Mouse (Mus musculus): Measurements from ENCODE around the gene Veph1. TPM values are rescaled to one million over a fixed set of nuclear protein-coding genes. Genes with fewer than 3 reads are reported as not detected.

The Veph1 gene
- total RNA-seq, 4 experiments from 2014 or later, result 0.05 to 0.19 (median 0.12) TPM

DNA sequence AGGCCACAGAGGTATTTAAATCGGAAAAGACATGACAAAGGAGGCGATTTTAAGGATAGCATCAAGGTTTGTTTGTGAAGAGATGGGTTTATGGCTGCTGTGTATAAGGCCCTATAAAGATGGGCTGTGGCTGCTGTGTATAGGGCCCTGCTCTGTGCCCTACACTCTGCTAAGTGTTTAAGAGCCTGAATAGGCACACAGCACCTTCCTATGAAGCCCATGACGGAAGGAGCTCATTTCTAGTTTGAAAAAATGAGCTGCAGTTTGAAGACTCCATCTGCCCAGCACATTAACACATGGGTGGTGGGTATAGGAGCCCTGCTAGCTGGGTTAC, 194.1 kb downstream of the Veph1 start:
- no peak for DNase-seq (ENCODE audit: low spot score in 2 of 2)

DNA sequence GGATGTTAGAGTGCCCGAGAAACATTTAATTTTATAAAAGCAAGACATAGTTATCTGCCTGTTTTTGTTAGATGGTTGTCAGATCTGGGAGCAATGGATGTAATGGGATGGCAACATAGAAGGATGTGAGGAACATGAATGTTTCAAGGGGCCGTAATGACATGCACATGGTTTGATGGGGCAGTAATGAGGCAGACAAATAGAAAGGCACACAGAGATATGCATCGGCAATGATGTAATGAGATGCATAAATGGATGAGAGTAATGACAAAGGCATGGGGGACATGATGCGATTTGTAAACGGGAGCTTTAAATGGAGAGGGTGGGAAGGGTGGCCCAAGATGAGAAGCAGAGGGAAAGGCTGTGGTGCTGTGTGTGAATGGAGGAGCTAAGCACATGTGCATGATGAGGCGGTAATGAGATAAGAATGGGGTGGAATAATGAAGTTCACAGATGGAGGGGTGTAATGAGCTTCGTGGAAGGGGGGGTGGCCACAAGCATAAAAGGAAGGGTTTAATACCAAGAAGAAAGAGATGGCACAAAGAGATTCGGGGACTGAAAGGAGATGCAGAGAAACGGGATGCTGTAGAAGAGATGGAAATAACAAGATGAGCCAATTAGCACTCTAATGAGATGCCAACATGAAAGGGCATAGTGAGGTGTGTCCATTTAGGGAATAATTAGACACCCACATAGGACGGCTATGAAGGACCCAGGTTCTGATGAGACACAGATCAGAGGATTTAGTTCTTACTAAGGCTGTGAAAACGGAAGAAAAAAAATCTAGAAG, 194.6 kb downstream of the Veph1 start:
- DNase-seq (ENCODE audit: low spot score in 2 of 2), result no peak

DNA sequence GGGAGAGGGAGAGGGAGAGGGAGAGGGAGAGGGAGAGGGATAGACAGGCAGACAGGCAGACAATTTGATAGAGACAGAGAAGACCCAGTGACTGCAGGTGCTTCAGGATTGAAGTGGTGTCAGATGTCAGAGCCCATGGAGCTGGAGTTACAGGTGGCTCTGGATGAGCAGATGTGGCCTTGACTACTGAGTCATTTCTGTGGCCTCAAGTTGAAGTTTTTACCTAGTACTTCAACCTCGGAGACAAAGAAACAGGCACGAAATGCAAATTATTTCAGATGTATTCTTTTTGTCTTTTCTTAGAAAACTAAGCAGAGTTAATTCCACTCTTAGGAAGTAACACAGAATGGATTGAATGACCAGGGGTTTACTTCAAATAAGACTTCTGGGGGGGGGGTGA, 195.6 kb downstream of the Veph1 start:
- DNase-seq (ENCODE audit: low spot score in 2 of 2), result no peak

DNA sequence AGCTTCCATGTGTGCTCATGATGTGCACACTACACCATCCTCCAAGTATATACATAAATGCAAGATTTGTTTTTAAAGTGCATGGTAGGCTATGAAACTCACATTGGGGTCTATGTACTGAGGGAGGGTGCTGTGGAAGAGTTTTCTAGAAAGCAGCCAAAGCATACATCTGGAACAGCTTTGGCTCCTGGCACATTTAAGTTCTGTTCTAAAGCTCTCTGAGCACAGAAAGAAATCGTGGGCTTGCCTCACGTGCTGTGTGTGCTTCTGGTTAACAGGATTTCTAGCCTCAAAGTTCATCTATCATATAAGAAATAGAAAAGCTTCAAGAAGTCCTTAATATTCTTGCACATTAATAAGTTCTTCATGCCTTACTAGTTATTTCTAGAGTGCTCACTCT, 204.9 kb downstream of the Veph1 start:
- DNase-seq (ENCODE audit: low spot score in 2 of 2), result no peak

DNA sequence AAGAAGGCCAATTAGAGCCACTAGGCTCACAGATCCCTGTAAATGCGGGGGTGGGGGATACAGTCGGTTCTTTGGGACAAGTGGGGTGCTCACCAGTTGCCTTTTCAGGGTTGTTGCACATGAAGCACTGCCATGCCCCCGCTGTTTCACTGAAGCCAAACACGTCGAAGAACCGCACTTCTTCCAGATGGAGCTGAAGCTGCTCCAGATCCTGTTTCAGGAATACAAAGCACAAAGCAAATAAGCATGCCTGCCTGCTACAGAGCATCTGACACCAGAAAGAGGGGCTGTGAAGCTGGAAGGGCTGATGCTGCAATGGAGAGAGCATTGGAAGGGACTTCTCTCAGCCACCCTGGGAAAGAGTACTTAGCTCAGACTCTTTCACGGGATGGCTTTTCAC, 209.0 kb downstream of the Veph1 start:
- no peak for DNase-seq (ENCODE audit: low spot score in 2 of 2)

DNA sequence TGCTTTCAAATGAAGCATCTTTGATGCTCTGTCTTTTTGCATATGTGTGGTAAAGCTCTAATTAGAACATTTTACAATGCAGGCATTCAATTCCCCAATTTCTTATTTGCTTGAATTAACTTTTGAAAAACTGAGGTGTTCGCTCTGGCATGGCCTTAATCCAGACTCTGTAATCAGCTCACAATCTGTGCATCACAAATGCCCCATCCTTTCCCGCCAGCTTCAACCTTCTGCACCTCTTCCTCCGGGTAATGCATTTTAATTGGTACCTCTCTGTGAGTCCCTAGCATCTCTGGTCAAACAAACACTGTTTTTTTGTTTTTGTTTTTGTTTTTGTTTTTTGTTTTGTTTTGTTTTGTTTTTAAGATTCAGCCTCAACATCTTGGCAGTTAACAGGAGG, 212.8 kb downstream of the Veph1 start:
- no peak for DNase-seq (ENCODE audit: low spot score in 2 of 2)

DNA sequence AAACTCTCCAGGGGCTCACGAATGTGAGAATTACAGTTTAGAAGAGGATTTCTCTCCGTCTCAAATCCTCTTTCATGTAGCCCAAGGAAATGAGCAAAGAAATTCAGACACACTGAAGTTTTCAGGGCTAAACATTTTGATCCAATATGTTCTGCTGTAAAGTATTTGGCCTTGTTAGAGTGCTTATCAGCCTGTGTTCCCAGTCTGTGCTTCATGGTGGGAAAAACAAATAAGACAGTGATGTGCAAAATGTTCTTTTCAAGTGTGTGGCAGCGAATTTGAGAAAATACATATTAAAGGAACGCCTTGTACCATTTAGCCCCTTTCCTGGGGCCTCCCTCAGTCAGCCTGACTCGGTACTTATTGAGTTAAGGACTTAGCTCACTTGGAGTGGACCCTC, 213.2 kb downstream of the Veph1 start:
- DNase-seq (ENCODE audit: low spot score in 2 of 2), result no peak

DNA sequence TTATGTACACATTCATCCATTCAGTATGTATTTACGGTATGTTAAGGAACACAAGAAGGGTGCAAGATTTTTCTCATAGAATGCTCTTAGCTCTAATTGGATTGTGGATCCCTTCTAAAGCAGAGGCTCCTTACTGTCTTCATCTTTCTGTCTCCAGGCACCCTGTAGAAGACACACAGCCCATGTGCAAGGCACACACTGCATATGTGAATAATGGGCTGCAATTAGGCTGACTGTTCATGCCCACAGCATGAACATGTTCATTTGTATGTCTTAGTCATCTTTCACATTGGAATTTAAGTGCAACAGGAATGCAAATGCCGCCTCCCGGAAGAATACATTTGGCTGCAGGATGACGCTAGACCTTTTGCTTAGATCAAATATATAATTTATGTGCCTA, 213.7 kb downstream of the Veph1 start:
- no peak for DNase-seq (ENCODE audit: low spot score in 2 of 2)

DNA sequence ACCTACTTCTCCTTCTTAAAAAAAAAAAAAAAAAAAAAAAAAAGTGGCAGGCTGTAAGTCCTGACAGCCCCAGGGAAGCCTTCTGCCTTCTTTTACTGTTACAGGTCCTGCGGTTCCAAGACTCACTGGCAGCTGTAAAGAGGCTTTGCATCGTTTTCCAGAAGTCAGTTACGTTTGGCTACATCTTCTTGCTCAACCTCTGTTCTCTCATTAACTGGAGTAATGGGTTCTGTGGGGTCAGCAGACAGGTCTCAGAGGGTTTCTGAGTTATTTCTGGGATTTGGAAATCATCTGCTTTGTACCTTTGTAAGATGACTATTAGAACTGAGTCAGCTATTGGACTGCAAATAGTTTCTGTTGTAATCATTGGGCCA, 215.3 kb downstream of the Veph1 start:
- no peak for DNase-seq (ENCODE audit: low spot score in 2 of 2)

DNA sequence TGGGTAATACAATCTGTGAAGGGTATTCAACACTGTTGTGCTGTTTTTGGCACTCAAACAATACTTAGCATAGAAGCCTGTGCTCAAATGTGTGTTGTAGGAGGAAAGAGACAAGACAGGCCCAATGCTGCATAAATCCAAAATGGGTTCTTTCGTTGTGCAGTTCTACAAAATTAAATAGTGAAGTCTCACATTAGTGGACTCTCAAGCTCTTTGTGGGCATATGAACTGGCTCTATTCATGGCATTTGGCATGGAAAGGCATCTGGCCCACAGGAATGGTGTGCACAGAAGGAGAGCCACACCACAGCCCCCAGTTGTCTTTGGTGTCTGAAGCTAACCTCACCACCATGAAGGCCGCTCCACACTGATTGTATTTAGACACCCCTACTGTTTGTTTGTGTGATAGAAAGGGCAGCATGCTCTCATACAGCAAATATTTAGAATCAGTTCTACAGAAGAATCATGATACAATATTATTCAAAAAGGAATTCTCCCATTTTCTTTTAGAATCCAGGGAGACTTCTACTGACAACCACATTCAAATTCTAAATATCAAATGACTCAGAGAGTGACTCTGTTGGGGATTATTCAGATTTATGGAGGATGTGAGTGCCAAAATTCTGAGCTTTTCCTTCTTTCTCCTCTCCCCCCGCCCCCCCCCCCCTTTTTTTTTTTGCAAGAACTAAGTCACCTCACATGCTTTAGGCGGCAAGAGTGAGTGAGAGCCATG, 215.8 kb downstream of the Veph1 start:
- no peak for DNase-seq (ENCODE audit: low spot score in 2 of 2)

DNA sequence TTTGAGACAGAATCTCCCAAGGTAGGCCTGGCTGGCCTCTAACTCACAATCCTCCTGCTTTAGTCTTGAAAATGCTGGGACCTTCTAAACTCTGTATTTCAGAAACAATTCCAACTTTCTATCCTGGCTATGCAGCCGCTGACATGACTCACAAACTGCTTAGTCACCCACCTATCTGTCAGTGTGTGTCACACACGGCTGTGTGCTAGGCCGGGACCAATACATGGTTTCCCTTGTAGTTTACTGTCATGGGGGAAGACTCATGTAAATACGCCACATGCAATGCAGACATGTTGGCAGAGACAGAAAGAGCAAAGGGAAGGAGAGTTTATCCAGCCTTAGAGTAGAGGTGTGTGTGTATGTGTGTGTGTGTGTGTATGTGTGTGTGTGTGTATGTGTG, 216.8 kb downstream of the Veph1 start:
- peak in 1 of 2 experiments; percentile 15 for DNase-seq (ENCODE audit: low spot score in 2 of 2)

DNA sequence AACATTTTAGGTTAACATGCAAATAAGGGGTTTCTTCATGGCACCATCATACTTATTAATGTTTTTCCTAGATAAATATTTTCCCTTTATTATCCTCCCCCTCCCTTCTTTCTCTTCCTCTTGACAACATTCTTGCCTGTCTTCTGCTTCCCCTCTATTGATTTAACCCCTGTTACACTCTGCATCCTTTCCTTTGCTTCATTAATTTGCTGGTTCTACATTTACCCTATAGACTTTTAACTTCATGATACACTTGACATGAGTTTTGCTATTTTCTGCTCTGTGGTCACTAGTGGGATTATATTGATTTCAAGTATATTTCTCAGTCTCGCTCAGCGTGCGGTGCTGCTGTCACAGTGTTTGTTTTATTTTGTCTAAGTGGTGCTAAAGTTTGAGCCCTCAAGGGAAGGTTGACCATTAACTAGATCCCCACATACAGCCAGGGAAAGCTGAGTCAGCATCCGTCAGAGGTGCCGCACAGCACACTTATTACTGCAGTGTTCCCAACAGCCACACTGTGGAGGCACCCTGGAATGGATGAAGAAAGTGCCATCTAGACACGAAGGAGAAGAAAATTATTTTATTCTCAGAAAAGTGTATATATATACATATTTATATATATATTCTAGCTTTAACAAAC, 217.6 kb downstream of the Veph1 start:
- no peak for DNase-seq (ENCODE audit: low spot score in 2 of 2)

DNA sequence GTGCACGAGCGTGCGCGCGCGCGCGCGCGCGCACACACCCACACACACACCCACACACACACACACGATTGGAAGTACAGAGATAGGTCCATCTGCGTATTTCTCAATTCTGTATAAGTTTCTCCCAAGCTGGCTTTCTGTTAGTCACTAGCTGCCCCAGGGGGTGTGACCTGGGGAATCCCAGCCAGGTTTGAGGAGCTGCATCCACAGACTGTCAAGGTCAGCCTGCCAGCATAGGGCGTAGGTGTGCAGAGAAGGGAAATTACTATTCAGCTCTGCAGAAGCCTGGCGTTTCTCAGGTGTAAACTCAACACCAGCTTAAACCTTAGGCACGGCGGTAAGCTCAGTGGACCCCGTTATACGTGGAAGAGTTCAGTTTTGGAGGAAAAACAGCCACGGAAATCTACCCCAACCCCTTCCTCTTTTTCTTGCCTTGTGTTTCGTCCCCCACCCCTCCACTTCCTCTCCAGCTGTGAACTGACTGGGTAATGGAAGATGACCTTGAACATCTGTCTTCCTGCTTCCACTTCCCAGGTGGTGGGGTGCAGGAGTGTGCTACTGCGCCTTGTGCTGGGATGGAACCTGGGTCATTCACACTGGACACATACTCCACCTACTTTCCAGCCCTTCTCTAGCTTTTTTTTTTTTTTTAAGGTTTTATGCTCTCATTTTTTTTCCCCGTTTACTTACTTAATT, 218.5 kb downstream of the Veph1 start:
- no peak for DNase-seq (ENCODE audit: low spot score in 2 of 2)

DNA sequence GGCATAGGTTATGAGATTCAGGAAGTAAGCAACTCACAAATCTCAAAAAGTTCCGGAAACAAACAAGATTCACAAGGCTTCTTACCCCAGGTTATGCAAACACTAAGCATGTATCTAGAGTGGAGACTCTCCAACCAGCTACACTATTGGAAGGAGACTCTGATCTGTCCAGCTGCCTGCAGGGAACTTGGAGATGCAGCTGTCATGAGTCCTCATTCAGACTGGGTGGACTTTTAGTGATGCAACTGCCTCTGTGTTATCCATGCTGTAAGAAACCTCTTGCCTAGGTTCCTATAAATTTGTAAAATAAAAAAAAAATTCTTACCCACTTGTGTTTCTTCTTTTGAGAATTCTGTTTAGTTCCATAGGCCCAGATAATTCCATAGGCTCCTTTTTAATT, 226.4 kb downstream of the Veph1 start:
- no peak for DNase-seq (ENCODE audit: low spot score in 2 of 2)

DNA sequence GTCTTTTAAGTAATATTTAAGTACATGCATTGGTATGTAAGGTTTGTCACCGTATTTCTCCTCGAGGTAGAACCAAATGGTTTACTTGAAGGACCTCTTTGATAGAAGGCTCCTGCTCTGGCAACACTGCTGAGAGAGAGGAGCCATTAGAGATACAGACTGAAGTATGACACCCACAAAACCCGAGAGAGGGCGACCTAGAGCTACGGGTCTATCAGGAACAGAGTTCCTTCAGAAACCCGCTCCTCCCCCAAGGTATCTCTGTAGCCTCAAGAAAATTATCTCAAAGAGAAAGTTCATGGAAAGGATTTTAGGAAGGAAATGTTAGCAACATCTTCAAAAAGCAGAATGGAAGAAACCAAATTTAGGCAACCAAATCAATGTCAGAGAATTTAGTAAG, 232.8 kb downstream of the Veph1 start:
- DNase-seq (ENCODE audit: low spot score in 2 of 2), result no peak

DNA sequence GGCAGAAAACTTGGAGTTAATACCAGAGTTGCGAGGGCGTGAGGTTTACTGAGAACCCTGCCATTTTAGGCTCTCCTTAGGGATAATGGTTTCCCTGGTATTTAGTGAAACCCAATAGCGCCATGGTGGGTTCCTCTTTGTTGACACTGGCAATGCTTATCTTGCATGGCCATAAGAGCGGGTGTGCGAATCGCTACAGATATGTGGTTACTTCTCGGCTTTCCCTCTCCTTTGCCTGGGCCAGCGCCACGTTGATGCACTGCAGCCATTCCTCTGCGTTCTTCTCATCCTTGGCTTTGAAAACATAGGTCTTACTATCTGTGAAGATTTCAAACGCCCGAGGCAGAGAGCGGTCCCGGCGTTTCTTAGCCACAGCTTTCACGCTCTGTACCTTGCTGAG, 239.7 kb downstream of the Veph1 start:
- no peak for DNase-seq (ENCODE audit: low spot score in 2 of 2)

DNA sequence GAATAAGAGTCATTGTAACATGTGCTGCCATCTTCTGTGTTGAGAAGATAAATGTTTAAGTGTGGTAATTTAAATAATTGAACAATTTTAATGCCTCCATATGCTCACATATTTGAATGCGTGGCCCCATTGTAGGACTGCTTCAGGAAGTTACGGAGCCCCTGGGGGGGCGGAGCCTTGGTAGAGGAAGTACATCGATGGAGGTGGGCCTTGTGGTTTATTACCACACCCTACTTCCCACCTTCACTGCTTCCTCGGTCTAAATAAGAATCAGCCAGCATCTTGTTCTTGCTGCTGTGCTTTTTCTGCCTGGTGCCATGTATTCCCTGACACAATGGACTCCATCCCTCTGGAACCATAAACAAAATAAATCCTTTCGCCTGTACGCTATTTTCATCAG, 241.0 kb downstream of the Veph1 start:
- no peak for DNase-seq (ENCODE audit: low spot score in 2 of 2)

DNA sequence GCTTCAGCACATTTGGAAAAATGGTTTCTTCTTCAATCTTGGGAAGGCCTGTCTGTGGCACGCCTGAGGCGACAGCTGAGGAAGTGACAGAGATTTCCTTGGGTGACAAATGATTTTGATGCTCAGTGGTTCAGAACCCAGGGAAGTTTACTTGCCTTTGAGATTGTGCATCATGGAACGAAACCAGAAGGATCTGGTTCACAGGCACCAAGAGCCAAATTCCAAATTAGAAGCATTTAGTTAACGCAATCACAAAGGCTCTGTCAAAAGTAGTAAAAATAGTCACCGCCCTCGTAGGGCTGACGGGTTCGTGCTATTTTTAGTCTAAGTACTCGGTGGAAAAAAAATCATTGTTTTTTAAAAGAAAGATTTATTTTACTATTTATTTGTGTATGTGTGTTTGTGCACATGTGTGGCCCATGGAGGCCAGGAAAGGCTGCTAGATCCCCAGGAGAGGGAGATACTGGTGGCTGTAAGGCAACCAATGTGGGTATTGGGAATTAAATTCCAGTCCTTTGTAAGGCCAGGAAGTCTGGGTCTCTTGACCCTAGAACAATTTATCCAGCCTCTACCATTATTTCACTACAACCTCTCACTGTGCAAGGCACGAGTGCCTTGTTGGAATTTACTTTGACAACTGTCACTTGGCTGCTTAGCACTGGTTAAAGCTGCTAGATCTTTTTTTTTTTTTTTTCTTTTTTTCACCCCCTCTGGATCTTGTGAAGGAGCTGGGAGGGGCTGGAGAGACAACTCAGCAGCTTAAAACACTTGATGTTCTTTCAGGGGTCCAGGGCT, 246.3 kb downstream of the Veph1 start:
- DNase-seq (ENCODE audit: low spot score in 2 of 2), result no peak

DNA sequence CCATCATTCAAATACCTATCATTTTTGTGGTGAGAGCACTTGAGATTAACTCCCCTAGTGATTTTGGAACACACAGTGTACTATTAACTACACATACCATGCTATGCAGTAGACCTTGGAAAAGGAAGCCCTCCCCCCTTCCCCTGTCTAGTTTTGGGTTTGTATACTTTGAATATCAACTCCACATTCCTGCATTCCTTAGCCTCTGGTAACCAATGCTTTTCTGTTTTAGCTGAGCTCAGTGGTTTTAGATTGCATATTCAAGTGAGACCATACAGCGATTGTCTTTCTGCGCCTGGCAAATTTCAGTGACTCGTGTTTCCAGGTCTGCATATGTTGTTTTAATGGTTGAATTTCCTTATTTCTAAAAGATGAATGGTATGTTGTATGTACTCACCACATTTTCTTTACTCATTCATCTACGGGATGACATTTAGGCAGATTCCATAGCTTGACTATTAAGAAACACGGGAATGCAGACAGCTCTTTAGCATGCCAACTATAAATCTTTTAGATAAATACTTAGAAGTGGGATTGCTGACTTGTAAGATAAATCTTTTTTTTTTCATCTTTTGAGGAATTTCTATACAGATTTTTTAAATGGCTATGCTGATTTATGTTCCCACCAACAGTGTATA, 255.7 kb downstream of the Veph1 start:
- DNase-seq (ENCODE audit: low spot score in 2 of 2), result no peak

DNA sequence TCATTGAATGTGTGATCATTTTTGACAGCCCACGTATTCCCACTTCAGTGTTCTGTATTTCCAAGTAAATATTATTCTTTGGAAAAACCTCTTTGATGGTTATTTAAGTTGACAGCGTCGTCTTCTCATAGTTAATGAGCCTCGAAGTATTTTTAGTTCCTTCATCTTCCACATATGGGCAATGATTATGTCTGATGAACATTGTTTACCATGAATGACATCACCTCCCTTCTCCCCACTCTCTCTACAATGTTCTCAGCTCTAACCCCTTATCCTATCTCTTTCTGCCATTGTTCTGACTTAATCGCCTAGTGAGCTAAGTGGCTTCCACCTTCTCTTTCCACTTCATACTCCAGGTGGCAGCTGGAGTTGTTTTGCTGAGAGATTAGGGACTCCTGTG, 261.4 kb downstream of the Veph1 start:
- no peak for DNase-seq (ENCODE audit: low spot score in 2 of 2)

DNA sequence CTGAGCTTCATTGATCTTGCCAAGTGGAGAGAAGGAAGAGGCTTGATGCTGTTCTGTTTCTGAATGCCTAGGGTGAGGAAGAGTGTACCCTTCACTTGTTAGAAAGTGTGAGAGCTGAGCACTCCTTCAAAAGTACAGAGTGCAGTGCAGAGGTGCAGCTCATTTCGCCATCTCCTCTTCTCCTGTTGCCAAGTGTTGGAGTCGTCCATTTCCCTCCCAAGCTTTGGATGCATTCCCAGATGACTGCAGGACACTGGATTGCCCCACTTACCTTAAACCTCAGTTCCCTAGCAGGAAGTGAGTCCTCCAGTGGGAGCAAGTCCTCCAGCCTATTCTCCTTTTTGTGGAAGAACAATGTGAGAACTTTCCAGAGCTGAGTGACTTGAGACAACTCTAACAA, 263.3 kb downstream of the Veph1 start:
- no peak for DNase-seq (ENCODE audit: low spot score in 2 of 2)
